In the genomic region with DNA sequence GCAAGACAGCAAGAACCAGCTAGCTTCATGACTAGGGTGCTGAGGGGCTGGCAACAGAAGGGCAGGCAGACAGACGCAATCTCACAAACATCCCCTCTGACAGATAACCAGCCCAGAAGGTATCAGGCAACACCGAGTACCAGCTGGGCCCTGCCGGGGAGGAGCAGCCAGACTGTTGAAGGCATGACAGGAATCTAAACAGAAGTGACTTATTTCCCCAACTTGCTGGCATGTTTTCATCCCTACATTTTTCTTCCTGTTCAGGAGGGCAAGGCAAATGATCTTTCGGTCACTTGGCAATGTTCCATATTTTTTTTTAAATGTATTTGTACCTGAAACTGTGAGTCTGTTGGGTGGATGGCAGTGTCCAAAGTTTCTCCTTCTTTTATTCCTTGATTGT, we compare ENCODE assay signal across 10 mouse cellular contexts. TPM values are rescaled to one million over a fixed set of nuclear protein-coding genes. Genes with fewer than 3 reads are reported as not detected.
DNase-seq lines count a peak whose midpoint lies in the region; ATAC-seq and TF ChIP-seq lines count a peak whose summit lies in the region.
"Had no signal": no experiment of that assay in that cellular context is flagged by ENCODE, and none has a peak within 500 bp of the region (broad histone marks: within the 10 kb centered on the region; RNA-seq: fewer than 3 reads in every experiment).

No protein-coding gene starts in this region.

- H3K4me2 ChIP-seq in kidney, embryonic 15.5 days: no peak overlapping the region
- H3K4me2 ChIP-seq in liver, postnatal 0 days (ENCODE audit: low read depth, low read length): no peak overlapping the region
- H3K4me2 ChIP-seq in midbrain, embryonic 14.5 days (ENCODE audit: low read length): no peak overlapping the region
- H3K4me2 ChIP-seq: midbrain, embryonic 13.5 days had no signal

- TF ChIP-seq EP300 in liver, postnatal 0 days (IDR thresholded peaks at IDR 0.05; ENCODE audit: low read depth): peak; percentile 71; the same call in 1 of the 2 replicates

- H3K9ac ChIP-seq in kidney, embryonic 15.5 days: no peak overlapping the region
- no peak overlapping the region for H3K9ac ChIP-seq in liver, postnatal 0 days (replicated peaks)
- H3K9ac ChIP-seq in midbrain, embryonic 14.5 days (replicated peaks; ENCODE audit: low read length): no peak overlapping the region
- H3K9ac ChIP-seq: midbrain, embryonic 13.5 days had no signal

- 15% methylated on average over 4 of the region's 4 CpGs for WGBS in kidney, embryonic 15.5 days
- WGBS in liver, postnatal 0 days (ENCODE audit: insufficient replicate concordance): 34% methylated on average over 4 of the region's 4 CpGs
- WGBS in midbrain, embryonic 14.5 days: 57% methylated on average over 4 of the region's 4 CpGs

- no peaks in the 10 kb centered on the region for H3K36me3 ChIP-seq in kidney, embryonic 15.5 days
- no peaks in the 10 kb centered on the region for H3K36me3 ChIP-seq in liver, postnatal 0 days (replicated peaks; ENCODE audit: insufficient read depth, low read length)
- no peaks in the 10 kb centered on the region for H3K36me3 ChIP-seq in midbrain, embryonic 14.5 days (ENCODE audit: control insufficient read depth, insufficient read depth, low read length)
- H3K36me3 ChIP-seq: midbrain, embryonic 13.5 days had no signal

- H3K9me3 ChIP-seq in kidney, embryonic 15.5 days (replicated peaks): no peaks in the 10 kb centered on the region
- no peaks in the 10 kb centered on the region for H3K9me3 ChIP-seq in liver, postnatal 0 days (ENCODE audit: low read length)
- H3K9me3 ChIP-seq in midbrain, embryonic 14.5 days (ENCODE audit: control insufficient read depth, low read length): no peaks in the 10 kb centered on the region
- H3K9me3 ChIP-seq: midbrain, embryonic 13.5 days had no signal

- H3K27me3 ChIP-seq in kidney, embryonic 15.5 days: no peaks in the 10 kb centered on the region
- H3K27me3 ChIP-seq in liver, postnatal 0 days (ENCODE audit: insufficient read depth, low read length): no peaks in the 10 kb centered on the region
- no peaks in the 10 kb centered on the region for H3K27me3 ChIP-seq in midbrain, embryonic 14.5 days (ENCODE audit: control insufficient read depth, insufficient read depth, low read length)
- H3K27me3 ChIP-seq: midbrain, embryonic 13.5 days had no signal

- TF ChIP-seq CTCF in liver, postnatal 0 days (IDR thresholded peaks at IDR 0.05; ENCODE audit: low read depth): no peak

- peaks cover 36% of the 10 kb centered on the region for H3K4me1 ChIP-seq in kidney, embryonic 15.5 days
- peaks cover 11% of the 10 kb centered on the region for H3K4me1 ChIP-seq in liver, postnatal 0 days (ENCODE audit: insufficient read depth)
- H3K4me1 ChIP-seq in midbrain, embryonic 14.5 days (ENCODE audit: control insufficient read depth, insufficient read depth, low read length): no peaks in the 10 kb centered on the region

- no peak overlapping the region for H3K4me3 ChIP-seq in kidney, embryonic 15.5 days (replicated peaks)
- H3K4me3 ChIP-seq in liver, postnatal 0 days (ENCODE audit: low read depth, low read length): no peak overlapping the region
- H3K4me3 ChIP-seq in midbrain, embryonic 14.5 days (replicated peaks; ENCODE audit: low read depth, low read length): no peak overlapping the region
- H3K4me3 ChIP-seq: midbrain, embryonic 13.5 days had no signal

- ATAC-seq in cerebellum, adult (ENCODE audit: insufficient number of reproducible peaks, low FRiP score, low TSS enrichment): no peak
- ATAC-seq in kidney, embryonic 15.5 days (replicated peaks; ENCODE audit: low FRiP score): no peak
- ATAC-seq in liver, postnatal 0 days: peak; percentile 62
- ATAC-seq in midbrain, embryonic 14.5 days (ENCODE audit: low FRiP score, low TSS enrichment): no peak
- ATAC-seq: midbrain, embryonic 13.5 days had no signal

- peak; percentile 29 to 32 for DNase-seq in cerebellum, postnatal 14 days
- DNase-seq in 3T3-L1 (ENCODE audit: low read depth, low spot score): peak; percentile 49
- peak; percentile 43 for DNase-seq in liver, postnatal 0 days
- DNase-seq in midbrain, embryonic 14.5 days: no peak
- DNase-seq in thymus, postnatal 4 days: no peak
- no peak for DNase-seq in frontal cortex, postnatal 36 days (ENCODE audit: low spot score in 2 of 2)
- DNase-seq: heart, postnatal 4 days had no signal

- peak overlapping the region; percentile 33 for H3K27ac ChIP-seq in kidney, embryonic 15.5 days
- H3K27ac ChIP-seq in liver, postnatal 0 days (ENCODE audit: low read depth): peak overlapping the region; percentile 29; the same call in 1 of the 2 replicates
- no peak overlapping the region for H3K27ac ChIP-seq in midbrain, embryonic 14.5 days (replicated peaks; ENCODE audit: low read depth, low read length)
- H3K27ac ChIP-seq: midbrain, embryonic 13.5 days had no signal

RNA-seq across cellular contexts. Expression of a gene that starts 32.1 kb away (rescaled TPM):
- polyA plus RNA-seq in kidney, embryonic 15.5 days (2015; fragmentation: Nextera tagmentation; extraction: Ambion mirVana): 182 and 184 TPM in 2 replicates
- 32.0 and 34.8 TPM in 2 replicates for polyA plus RNA-seq in liver, postnatal 0 days (2015; fragmentation: Nextera tagmentation; extraction: Ambion mirVana)
- 20.8 and 27.8 TPM in 2 replicates for polyA plus RNA-seq in midbrain, embryonic 14.5 days (2014; fragmentation: Nextera tagmentation; extraction: Ambion mirVana)

Comparison
In these comparisons a context has a peak if more than half of its experiments do, and no peak if none do; other contexts are left out.
1. DNase-seq: peak in cerebellum, postnatal 14 days (2 of 2), 3T3-L1 (single experiment) and liver, postnatal 0 days (single experiment); none in midbrain, embryonic 14.5 days (single experiment), thymus, postnatal 4 days (single experiment) and frontal cortex, postnatal 36 days (0 of 2).